Mouse (Mus musculus) lung, adult 18-20 months (tissue): ENCODE data around the gene Pabpc1l.

Source experiments
- DNase-seq, 2 experiments: peaks; one replicate each; pipeline ENCODE4 v3.0.0; 2022; ENCODE audit warnings: mixed read lengths in 2 of 2

Pabpc1l gene

GRCm38 (mm10) chr2:164025150-164025549 lies at the start of gene Pabpc1l:
Pabpc1l (plus strand) TSS chr2:164025450.
- DNase-seq = no peak

GRCm38 (mm10) chr2:163976448-163976847 lies 48.8 kb upstream of the Pabpc1l start:
- no peak for DNase-seq

- DNase-seq = no peak
Observed at GRCm38 (mm10) chr2:163987233-163987632, 38.0 kb upstream of the Pabpc1l start.

GRCm38 (mm10) chr2:163992871-163993270 lies 32.4 kb upstream of the Pabpc1l start:
- no peak for DNase-seq

GRCm38 (mm10) chr2:163994654-163994976 lies 30.6 kb upstream of the Pabpc1l start, which contains the start of gene Ywhab:
Ywhab (plus strand) TSS chr2:163994960.
- no peak for DNase-seq

- DNase-seq = peak; percentile 98 to 99
Observed at GRCm38 (mm10) chr2:163994977-163995862, 30.0 kb upstream of the Pabpc1l start.

- DNase-seq = no peak
Observed at GRCm38 (mm10) chr2:163996275-163996674, 29.0 kb upstream of the Pabpc1l start.

- DNase-seq = no peak
Observed at GRCm38 (mm10) chr2:163996899-163997298, 28.4 kb upstream of the Pabpc1l start.

GRCm38 (mm10) chr2:163998981-163999380 lies 26.3 kb upstream of the Pabpc1l start:
- no peak for DNase-seq

- DNase-seq = no peak
Observed at GRCm38 (mm10) chr2:164002637-164003036, 22.6 kb upstream of the Pabpc1l start.

- DNase-seq = no peak
Observed at GRCm38 (mm10) chr2:164004503-164004902, 20.7 kb upstream of the Pabpc1l start.

- DNase-seq = peak; percentile 46 to 53
Observed at GRCm38 (mm10) chr2:164006932-164007331, 18.3 kb upstream of the Pabpc1l start.

- no peak for DNase-seq
Observed at GRCm38 (mm10) chr2:164007547-164007946, 17.7 kb upstream of the Pabpc1l start.

- no peak for DNase-seq
Observed at GRCm38 (mm10) chr2:164007987-164008545, 17.2 kb upstream of the Pabpc1l start.

- peak; percentile 34 to 60 for DNase-seq
Observed at GRCm38 (mm10) chr2:164009227-164009626, 16.0 kb upstream of the Pabpc1l start.

GRCm38 (mm10) chr2:164010496-164010895 lies 14.8 kb upstream of the Pabpc1l start:
- DNase-seq = no peak

- no peak for DNase-seq
Observed at GRCm38 (mm10) chr2:164010944-164011343, 14.3 kb upstream of the Pabpc1l start.

GRCm38 (mm10) chr2:164015304-164015703 lies 9.9 kb upstream of the Pabpc1l start:
- no peak for DNase-seq

- DNase-seq = no peak
Observed at GRCm38 (mm10) chr2:164018910-164019309, 6.3 kb upstream of the Pabpc1l start.

- DNase-seq = no peak
Observed at GRCm38 (mm10) chr2:164019943-164020342, 5.3 kb upstream of the Pabpc1l start.

- peak in 1 of 2 experiments; percentile 25 for DNase-seq
Observed at GRCm38 (mm10) chr2:164022104-164022503, 3.1 kb upstream of the Pabpc1l start.

GRCm38 (mm10) chr2:164031147-164031546 lies 5.9 kb downstream of the Pabpc1l start:
- DNase-seq = no peak

- DNase-seq = no peak
Observed at GRCm38 (mm10) chr2:164032973-164033372, 7.7 kb downstream of the Pabpc1l start.

- no peak for DNase-seq
Observed at GRCm38 (mm10) chr2:164036520-164037019, 11.3 kb downstream of the Pabpc1l start.
